Mouse (Mus musculus) neural tube, embryonic 13.5 days (tissue): ENCODE measurements around the gene Gm2000. TPM values are rescaled to one million over a fixed set of nuclear protein-coding genes. Genes with fewer than 3 reads are reported as not detected.
"Not testable (repeated sequence)": the region's sequence is repeated elsewhere in the genome, so short reads cannot be mapped to it uniquely, and the experiment has no call there.

ENCODE experiments used
- ATAC-seq: fragments of 200-750 bp; cut with Nextera tagmentation; 2 replicates; pipeline ENCODE4 v1.8.0; 2017; ENCODE audit warnings: low read depth, mild to moderate bottlenecking, moderate TSS enrichment, moderate library complexity
- H3K27ac ChIP-seq: fragments of 300-500 bp; sonication (generic); replicated peaks from 2 replicates; pipeline ENCODE4 v1.5.1; 2015; ENCODE audit warnings: moderate library complexity, mild to moderate bottlenecking, inconsistent platforms
- H3K27me3 ChIP-seq: fragments of 300-500 bp; sonication (generic); 2 replicates; pipeline ENCODE4 v1.6.1; 2015; ENCODE audit warnings: mild to moderate bottlenecking, inconsistent platforms
- H3K36me3 ChIP-seq: fragments of 300-500 bp; sonication (generic); 2 replicates; pipeline ENCODE4 v1.6.1; 2015; ENCODE audit warnings: mild to moderate bottlenecking, inconsistent platforms
- H3K4me1 ChIP-seq: fragments of 300-500 bp; sonication (generic); replicated peaks from 2 replicates; pipeline ENCODE4 v1.6.1; 2015; ENCODE audit warnings: inconsistent platforms
- H3K4me2 ChIP-seq: fragments of 300-500 bp; sonication (generic); 2 replicates; pipeline ENCODE4 v1.6.1; 2015; ENCODE audit warnings: inconsistent platforms, mild to moderate bottlenecking, moderate library complexity
- H3K4me3 ChIP-seq: fragments of 300-500 bp; sonication (generic); 2 replicates; pipeline ENCODE4 v1.5.1; 2015; ENCODE audit warnings: mild to moderate bottlenecking, inconsistent platforms
- H3K9ac ChIP-seq: fragments of 300-500 bp; sonication (generic); 2 replicates; pipeline ENCODE4 v1.6.1; 2015; ENCODE audit warnings: moderate library complexity, mild to moderate bottlenecking, inconsistent platforms
- H3K9me3 ChIP-seq: fragments of 300-500 bp; sonication (generic); 2 replicates; pipeline ENCODE4 v1.6.1; 2016; ENCODE audit warnings: inconsistent platforms
- WGBS: fragments of 180-500 bp; shearing (Covaris S2); methylation state at CpG from one replicate; pipeline ENCODE4 v1.1.7; 2015; 5-methylcytosine and 5-hydroxymethylcytosine counted together
- polyA plus RNA-seq: library from polyadenylated mRNA; unstranded; fragments of >200 nt; fragmentation: Nextera tagmentation; extraction: Ambion mirVana; gene quantifications from 2 replicates; pipeline ENCODE4 v1.2.1, GENCODE M21; 2015

Gene Gm2000
- polyA plus RNA-seq = 638 and 804 TPM in 2 replicates

- Histone ChIP-seq H3K9me3 (no peaks in the 10 kb centered on the region), H3K9ac (no peak within 1 kb of the TSS), H3K27ac (no peak within 1 kb of the TSS), H3K4me3 (no peak within 1 kb of the TSS), H3K4me2 (no peak within 1 kb of the TSS), H3K36me3 (no peaks in the 10 kb centered on the region), H3K27me3 (no peaks in the 10 kb centered on the region), H3K4me1 (no peaks in the 10 kb centered on the region)
- no peak for ATAC-seq
- 95% methylated on average over 8 of the region's 8 CpGs for WGBS
Observed at GRCm38 (mm10) chr1:156365740-156366139, at the start of gene Gm2000. Gm2000 (plus strand) TSS chr1:156366040.

GRCm38 (mm10) chr1:156323126-156323525, 42.7 kb upstream of the Gm2000 start:
- Histone ChIP-seq H3K4me1 (no peaks in the 10 kb centered on the region), H3K9me3 (no peaks in the 10 kb centered on the region), H3K4me2 (no peak overlapping the region), H3K27ac (no peak overlapping the region), H3K4me3 (no peak overlapping the region), H3K27me3 (no peaks in the 10 kb centered on the region), H3K36me3 (no peaks in the 10 kb centered on the region), H3K9ac (no peak overlapping the region)
- ATAC-seq = no peak
- WGBS = 83% methylated on average over 9 of the region's 9 CpGs

DNA sequence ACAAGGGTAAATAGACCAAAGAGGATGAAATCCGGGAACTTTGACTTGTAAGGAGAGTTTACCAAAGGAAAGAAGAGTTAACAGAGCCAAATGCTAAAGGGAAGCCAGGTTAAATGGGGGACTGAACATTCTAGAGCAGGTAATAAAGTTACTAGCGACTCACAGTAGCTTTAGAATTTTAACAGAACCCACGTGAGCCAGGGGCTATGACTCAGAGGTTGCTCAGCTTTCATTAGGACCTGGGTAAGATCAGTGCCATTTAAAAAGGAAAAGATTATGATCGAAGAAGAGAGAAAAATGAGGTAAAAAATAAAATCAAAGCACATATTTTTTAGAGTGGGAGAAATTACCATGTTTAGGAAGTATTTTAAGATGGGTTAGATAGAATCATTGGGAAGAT, 25.0 kb upstream of the Gm2000 start:
- Histone ChIP-seq H3K27me3 (0 out of 2 replicates have a peak, but pooled peaks cover 4% of the 10 kb centered on the region), H3K9me3 (no peaks in the 10 kb centered on the region), H3K4me2 (no peak overlapping the region), H3K4me1 (no peaks in the 10 kb centered on the region), H3K9ac (no peak overlapping the region), H3K4me3 (no peak overlapping the region), H3K36me3 (no peaks in the 10 kb centered on the region), H3K27ac (no peak overlapping the region)
- ATAC-seq = no peak
- 83% methylated on average over 4 of the region's 4 CpGs for WGBS

DNA sequence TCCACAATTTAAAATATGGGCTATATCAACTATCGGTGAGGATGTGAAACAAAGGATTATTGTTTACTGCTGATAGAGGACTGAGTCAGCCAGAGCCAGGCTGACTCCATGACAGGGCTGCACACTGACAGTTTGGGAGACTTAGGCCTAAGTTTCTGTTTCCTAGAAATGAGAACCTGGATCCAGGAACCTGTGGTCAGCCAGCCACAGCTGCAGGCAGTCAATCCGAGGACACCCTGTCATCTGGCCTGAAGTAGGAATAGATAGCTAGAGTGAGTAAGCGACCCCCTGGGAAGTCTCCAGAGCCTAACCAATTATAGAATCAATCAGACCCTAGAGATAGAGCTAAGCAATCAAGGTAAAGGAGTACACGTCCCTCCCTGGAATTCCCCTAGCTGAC, 21.4 kb upstream of the Gm2000 start:
- Histone ChIP-seq H3K4me2 (no peak overlapping the region), H3K36me3 (no peaks in the 10 kb centered on the region), H3K9me3 (no peaks in the 10 kb centered on the region), H3K9ac (no peak overlapping the region), H3K4me3 (no peak overlapping the region), H3K27me3 (no peaks in the 10 kb centered on the region), H3K27ac (no peak overlapping the region), H3K4me1 (no peaks in the 10 kb centered on the region)
- no peak for ATAC-seq
- 78% methylated on average over 4 of the region's 4 CpGs for WGBS

DNA sequence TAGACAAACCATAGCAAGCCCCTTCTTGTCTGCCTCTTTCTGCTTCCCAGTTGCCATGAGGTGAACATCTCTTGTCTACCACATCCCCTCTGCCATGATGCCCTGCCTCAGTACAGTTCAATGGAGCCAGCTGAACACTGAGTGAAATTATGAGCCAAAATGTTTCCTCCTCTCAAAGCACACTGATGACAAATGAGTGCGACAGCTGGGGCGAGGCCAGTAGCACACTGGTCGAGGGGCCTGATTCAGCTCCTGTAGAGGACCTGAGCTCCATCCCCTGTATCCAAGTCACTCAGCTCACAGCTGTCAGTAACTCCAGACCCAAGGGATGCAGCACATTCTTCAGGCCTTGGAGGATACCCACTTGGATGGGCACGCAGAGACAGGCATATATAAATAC, 20.2 kb upstream of the Gm2000 start:
- no peak overlapping the region for H3K27ac ChIP-seq
- H3K27me3 ChIP-seq = no peaks in the 10 kb centered on the region
- H3K4me1 ChIP-seq = no peaks in the 10 kb centered on the region
- no peak overlapping the region for H3K4me2 ChIP-seq
- 93% methylated on average over 4 of the region's 4 CpGs for WGBS
- no peak overlapping the region for H3K4me3 ChIP-seq
- no peak overlapping the region for H3K9ac ChIP-seq
- no peak for ATAC-seq
- H3K36me3 ChIP-seq = no peaks in the 10 kb centered on the region
- no peaks in the 10 kb centered on the region for H3K9me3 ChIP-seq

GRCm38 (mm10) chr1:156349031-156349430, 16.8 kb upstream of the Gm2000 start:
- ATAC-seq = no peak
- no peak overlapping the region for H3K9ac ChIP-seq
- H3K27me3 ChIP-seq = no peaks in the 10 kb centered on the region
- H3K4me3 ChIP-seq = no peak overlapping the region
- H3K4me1 ChIP-seq = no peaks in the 10 kb centered on the region
- WGBS = 70% methylated on average over 4 of the region's 4 CpGs
- H3K9me3 ChIP-seq = no peaks in the 10 kb centered on the region
- no peak overlapping the region for H3K27ac ChIP-seq
- no peaks in the 10 kb centered on the region for H3K36me3 ChIP-seq
- H3K4me2 ChIP-seq = no peak overlapping the region

DNA sequence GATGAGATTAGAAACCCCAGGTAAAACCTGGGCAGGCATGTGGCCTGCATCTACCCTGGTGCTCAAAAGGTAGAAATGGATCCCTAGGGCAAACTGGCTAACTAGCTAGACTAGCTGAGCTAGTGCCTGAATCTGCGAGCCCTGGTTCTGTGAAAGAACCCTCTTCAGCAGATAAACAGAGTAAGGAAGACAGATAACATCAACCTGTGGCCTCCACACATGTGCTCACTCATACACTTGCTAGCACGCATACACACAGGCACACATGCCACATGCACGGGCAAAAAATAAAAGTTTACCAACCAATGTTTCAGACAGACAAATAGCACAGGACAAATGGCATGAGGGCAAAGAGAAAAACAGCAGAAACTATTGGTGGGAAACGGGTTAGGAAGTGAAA, 15.4 kb upstream of the Gm2000 start:
- ATAC-seq = no peak
- no peaks in the 10 kb centered on the region for H3K36me3 ChIP-seq
- WGBS = 87% methylated on average over 4 of the region's 4 CpGs

GRCm38 (mm10) chr1:156352466-156352865, 13.4 kb upstream of the Gm2000 start:
- no peaks in the 10 kb centered on the region for H3K9me3 ChIP-seq
- H3K36me3 ChIP-seq = no peaks in the 10 kb centered on the region
- ATAC-seq = no peak
- H3K27me3 ChIP-seq = no peaks in the 10 kb centered on the region
- no peak overlapping the region for H3K4me3 ChIP-seq
- no peaks in the 10 kb centered on the region for H3K4me1 ChIP-seq
- H3K4me2 ChIP-seq = no peak overlapping the region
- no peak overlapping the region for H3K9ac ChIP-seq
- WGBS = 86% methylated on average over 2 of the region's 2 CpGs
- H3K27ac ChIP-seq = no peak overlapping the region

More for the DNA sequence above, 15.4 kb upstream of the Gm2000 start:
- Histone ChIP-seq H3K27me3 (no peaks in the 10 kb centered on the region), H3K4me3 (no peak overlapping the region), H3K4me2 (no peak overlapping the region), H3K9ac (no peak overlapping the region), H3K27ac (no peak overlapping the region), H3K9me3 (no peaks in the 10 kb centered on the region), H3K4me1 (no peaks in the 10 kb centered on the region)

DNA sequence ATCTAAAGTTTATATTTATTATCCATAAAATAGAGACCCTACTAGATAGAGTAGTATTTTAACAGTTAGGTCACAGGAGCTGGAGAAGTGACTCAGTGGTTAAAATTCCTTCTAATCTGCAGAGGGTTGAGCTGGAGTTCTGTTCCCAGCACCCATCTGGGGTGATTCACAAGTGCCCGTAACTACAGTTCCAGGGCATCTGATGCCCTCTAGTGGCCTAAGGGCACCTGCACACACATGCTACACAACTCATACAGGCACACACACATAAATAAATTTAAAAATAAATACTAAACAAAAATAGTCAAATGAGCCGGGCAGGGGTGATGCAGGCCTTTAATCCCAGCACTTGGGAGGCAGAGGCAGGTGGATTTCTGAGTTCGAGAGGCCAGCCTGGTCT, 15.4 kb downstream of the Gm2000 start:
- no peak for ATAC-seq
- 98% methylated on average over 3 of the region's 3 CpGs for WGBS
- no peaks in the 10 kb centered on the region for H3K27me3 ChIP-seq
- H3K4me2 ChIP-seq = no peak overlapping the region
- H3K9me3 ChIP-seq = no peaks in the 10 kb centered on the region
- no peak overlapping the region for H3K27ac ChIP-seq
- H3K4me1 ChIP-seq = no peaks in the 10 kb centered on the region
- H3K36me3 ChIP-seq = no peaks in the 10 kb centered on the region
- H3K9ac ChIP-seq = no peak overlapping the region
- no peak overlapping the region for H3K4me3 ChIP-seq

GRCm38 (mm10) chr1:156386232-156386631, 20.4 kb downstream of the Gm2000 start:
- Histone ChIP-seq H3K4me3 (no peak overlapping the region), H3K4me2 (no peak overlapping the region), H3K36me3 (no peaks in the 10 kb centered on the region), H3K9ac (no peak overlapping the region), H3K4me1 (no peaks in the 10 kb centered on the region), H3K27ac (no peak overlapping the region), H3K27me3 (no peaks in the 10 kb centered on the region), H3K9me3 (no peaks in the 10 kb centered on the region)
- WGBS = 89% methylated on average over 4 of the region's 4 CpGs
- no peak for ATAC-seq

GRCm38 (mm10) chr1:156386880-156387279, 21.0 kb downstream of the Gm2000 start:
- Histone ChIP-seq H3K9ac (no peak overlapping the region), H3K27ac (no peak overlapping the region), H3K4me2 (no peak overlapping the region), H3K4me1 (no peaks in the 10 kb centered on the region), H3K27me3 (no peaks in the 10 kb centered on the region), H3K4me3 (no peak overlapping the region), H3K36me3 (no peaks in the 10 kb centered on the region), H3K9me3 (no peaks in the 10 kb centered on the region)
- WGBS = 70% methylated on average over 3 of the region's 3 CpGs
- no peak for ATAC-seq

GRCm38 (mm10) chr1:156393148-156393547, 27.3 kb downstream of the Gm2000 start:
- 78% methylated on average over 4 of the region's 4 CpGs for WGBS
- Histone ChIP-seq H3K27me3 (no peaks in the 10 kb centered on the region), H3K9me3 (no peaks in the 10 kb centered on the region), H3K27ac (no peak overlapping the region), H3K4me3 (no peak overlapping the region), H3K36me3 (no peaks in the 10 kb centered on the region), H3K4me1 (no peaks in the 10 kb centered on the region), H3K4me2 (no peak overlapping the region), H3K9ac (no peak overlapping the region)
- ATAC-seq = no peak

GRCm38 (mm10) chr1:156400159-156400558, 34.3 kb downstream of the Gm2000 start:
- WGBS = 66% methylated on average over 3 of the region's 3 CpGs
- not testable (repeated sequence) for H3K4me1 ChIP-seq, H3K4me2 ChIP-seq, H3K27me3 ChIP-seq, H3K4me3 ChIP-seq, H3K9me3 ChIP-seq, H3K9ac ChIP-seq, H3K27ac ChIP-seq, H3K36me3 ChIP-seq, ATAC-seq
